Mouse (Mus musculus) layer of hippocampus, postnatal 10 days (tissue): Measurements from ENCODE around the gene Pakap. TPM values are rescaled to one million over a fixed set of nuclear protein-coding genes. Genes with fewer than 3 reads are reported as not detected.

Source experiments
- DNase-seq, 2 experiments: peaks; one replicate each; pipeline ENCODE4 v3.0.0; 2021; ENCODE audit warnings: low spot score in 2 of 2
- long read RNA-seq: library from polyadenylated mRNA; stranded (forward); transcript quantifications from one replicate; pipeline ENCODE4 v2.0.0, GENCODE M21; 2023
- total RNA-seq, 2 experiments: library from RNA; stranded (reverse); gene quantifications; 2 replicates each; pipeline ENCODE4 v1.2.3; 2021

The Pakap gene
- total RNA-seq = 10 to 100 TPM; 20.9 to 25.3 TPM
- long read RNA-seq, partial matches to known transcripts = 0 of 7 reads
- long read RNA-seq, other reads (novel, unspliced or antisense) = 7 of 7 reads

GRCm38 (mm10) chr4:57567666-57568206 lies at the start of gene Pakap:
TSS of gene Pakap (plus strand) at chr4:57568179.
- peak; percentile 60 to 73 for DNase-seq

- no peak for DNase-seq
These were observed 44.5 kb upstream of the Pakap start for GRCm38 (mm10) chr4:57523456-57523855.

DNA sequence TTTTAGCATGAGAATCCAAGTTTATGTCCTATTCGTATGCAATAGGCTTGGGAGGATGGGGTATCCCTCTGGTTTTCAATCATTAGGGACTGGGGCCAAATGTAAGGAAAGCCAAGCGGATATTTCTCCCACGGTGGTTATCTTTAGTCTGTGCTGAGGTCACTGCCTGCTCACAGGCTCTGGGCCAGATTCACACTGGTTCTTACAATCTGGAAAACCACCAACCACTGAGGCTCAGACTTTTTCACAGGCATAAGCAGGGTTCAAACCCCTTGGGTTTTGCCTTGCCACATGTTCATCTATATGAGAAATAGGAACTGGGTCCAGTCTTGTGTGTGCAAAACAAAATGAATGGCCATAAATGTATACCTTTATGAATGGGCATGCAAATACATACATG lies 43.5 kb upstream of the Pakap start:
- no peak for DNase-seq

DNA sequence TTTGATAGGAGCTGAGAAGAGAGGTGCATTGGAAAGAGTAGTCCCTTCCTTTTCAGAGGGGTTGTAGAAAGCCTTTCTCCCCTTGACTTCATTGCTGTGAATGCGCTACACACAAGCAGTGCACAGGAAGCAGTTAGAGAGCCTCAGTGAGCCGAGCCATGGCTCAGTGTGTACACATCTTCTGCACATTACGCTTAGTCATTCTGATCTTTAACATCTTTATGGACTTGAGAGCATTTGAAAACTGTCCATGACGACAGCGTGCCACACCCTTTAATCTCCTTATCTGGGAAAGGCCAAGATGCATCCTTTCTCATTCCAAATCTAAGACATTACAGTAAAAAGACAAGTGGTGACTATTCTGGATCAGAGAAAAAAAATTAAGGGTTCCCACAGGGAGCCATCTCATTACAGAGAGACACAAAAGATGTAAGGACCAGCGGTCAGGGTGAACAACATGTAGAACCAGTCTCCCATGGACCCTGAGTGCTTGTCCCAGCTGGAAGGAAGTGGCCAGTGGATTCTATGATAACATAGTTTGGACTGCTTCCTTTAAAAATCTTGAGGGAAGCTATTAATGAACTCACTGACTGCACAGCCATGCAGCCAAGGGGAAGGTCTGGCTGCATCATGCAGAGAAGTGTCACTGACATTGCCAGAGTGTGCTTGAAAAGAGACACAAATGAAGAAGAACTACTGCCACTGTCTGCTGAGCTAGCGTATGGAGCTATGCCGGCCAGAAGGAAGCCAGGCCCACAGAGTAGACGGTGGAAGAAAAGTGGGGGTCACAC lies 42.6 kb upstream of the Pakap start:
- no peak for DNase-seq

GRCm38 (mm10) chr4:57528296-57528695 lies 39.7 kb upstream of the Pakap start:
- no peak for DNase-seq

DNA sequence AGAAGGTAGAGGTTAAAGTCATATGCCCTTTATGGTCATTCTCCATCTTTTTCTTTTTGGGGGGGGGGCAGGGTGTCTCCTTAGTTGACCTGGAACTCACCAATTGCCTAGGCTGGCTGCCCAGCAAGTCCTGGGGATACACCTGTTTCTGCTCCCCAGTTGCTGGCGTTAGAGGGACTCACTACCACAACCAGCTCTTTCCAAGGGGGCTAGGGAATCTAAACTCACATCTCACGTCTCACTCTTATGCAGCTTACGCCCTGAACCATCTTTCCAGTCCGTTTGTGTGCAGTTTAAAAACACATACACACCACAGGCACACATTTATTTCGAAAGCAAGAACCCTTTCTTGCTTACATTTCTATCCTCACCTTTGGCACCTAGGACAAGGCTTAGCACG lies 34.3 kb upstream of the Pakap start:
- DNase-seq = no peak

- DNase-seq = no peak
These were observed 33.7 kb upstream of the Pakap start for GRCm38 (mm10) chr4:57534232-57534631.

GRCm38 (mm10) chr4:57535087-57535486 lies 32.9 kb upstream of the Pakap start:
- DNase-seq = no peak

- DNase-seq = no peak
These were observed 29.8 kb upstream of the Pakap start for GRCm38 (mm10) chr4:57538029-57538688.

DNA sequence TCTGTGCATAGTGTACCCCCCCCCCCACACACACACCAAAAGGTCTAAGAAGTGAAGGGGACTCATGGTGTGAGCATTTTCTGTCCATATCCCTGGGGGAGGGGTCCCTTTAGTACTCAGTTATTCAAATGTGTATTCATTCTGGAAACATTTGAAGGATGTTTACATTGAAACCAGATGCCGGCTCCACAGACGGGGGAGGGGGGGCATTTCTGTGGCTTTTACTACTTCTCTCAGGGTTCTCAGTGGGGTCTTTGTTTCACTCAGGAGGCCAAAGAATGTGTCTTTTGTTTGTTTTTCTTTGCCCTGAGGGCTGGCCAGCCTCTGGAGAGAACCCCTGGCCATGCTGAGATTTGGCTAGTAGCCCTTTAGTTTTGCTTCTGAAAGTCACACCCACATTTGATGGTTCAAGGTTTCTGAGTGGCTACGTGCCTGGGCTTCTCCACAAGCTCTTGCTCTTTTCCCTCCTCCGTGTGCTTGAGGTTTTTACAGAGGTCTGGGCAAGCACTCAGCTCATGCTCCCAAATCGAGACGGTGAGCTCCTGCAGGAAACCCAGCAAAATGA lies 24.2 kb upstream of the Pakap start:
- DNase-seq = no peak

- DNase-seq = no peak
These were observed 20.2 kb upstream of the Pakap start for GRCm38 (mm10) chr4:57547785-57548184.

DNA sequence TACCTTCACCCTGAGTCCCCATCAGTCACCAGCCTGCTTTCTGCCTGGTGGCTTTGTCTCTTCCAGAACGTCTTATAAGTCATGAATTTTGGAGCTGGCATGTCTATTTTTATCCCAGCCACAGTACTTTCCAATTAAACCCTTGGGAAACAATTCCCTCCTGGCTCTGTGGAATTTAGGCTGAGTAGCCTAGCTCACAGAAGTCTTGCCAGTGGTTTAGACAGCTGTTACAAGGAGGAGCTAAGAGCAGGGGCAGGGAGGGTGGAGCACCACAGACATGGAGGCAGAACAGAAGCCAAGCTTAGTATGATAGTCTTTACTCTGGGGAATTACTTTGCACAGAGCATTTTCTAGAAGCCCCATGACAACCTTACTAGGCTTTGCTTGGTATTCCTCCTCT lies 17.8 kb upstream of the Pakap start:
- no peak for DNase-seq

DNA sequence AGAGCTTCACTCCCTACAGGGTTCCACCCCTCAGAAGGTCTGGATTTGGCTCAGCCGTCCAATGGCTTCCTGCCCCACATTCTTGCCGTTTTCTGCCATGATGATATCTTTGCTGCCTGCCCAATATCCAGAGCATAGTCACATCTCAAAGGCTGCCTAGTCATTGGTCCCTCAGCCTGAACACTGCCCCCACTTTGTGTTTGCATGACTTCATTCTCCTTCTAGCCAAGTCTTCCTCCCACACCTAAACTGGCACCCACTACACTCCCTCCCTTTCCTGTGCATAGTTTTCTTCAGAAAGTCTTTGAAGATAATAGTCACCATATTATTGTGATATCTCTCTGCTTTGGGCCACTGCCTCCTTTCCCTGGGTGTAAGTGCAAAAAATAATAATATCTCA lies 10.9 kb upstream of the Pakap start:
- no peak for DNase-seq

GRCm38 (mm10) chr4:57559438-57559837 lies 8.5 kb upstream of the Pakap start:
- no peak for DNase-seq

GRCm38 (mm10) chr4:57560010-57560409 lies 8.0 kb upstream of the Pakap start:
- no peak for DNase-seq

- peak in 1 of 2 experiments; percentile 40 for DNase-seq
These were observed 6.9 kb upstream of the Pakap start for GRCm38 (mm10) chr4:57561055-57561454.

DNA sequence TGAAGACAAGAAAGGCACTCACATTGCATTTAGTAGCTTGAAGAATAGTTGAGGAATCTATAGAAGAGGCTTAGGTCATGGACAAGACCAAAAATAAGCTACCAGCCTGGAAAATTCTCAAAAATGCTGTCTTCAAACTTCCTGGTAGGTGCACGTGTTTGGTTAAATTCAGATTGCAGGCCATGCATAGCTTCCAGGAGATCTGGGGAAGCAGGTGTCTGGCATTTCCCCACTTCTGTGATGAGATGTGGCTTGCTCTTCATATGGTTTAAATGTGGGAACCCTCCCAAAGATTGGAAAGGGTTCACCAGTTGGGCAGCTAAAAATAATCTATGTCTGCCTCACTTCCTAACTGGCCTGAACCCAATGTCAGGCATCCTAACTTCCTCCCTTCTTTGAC lies 2.7 kb upstream of the Pakap start:
- no peak for DNase-seq

DNA sequence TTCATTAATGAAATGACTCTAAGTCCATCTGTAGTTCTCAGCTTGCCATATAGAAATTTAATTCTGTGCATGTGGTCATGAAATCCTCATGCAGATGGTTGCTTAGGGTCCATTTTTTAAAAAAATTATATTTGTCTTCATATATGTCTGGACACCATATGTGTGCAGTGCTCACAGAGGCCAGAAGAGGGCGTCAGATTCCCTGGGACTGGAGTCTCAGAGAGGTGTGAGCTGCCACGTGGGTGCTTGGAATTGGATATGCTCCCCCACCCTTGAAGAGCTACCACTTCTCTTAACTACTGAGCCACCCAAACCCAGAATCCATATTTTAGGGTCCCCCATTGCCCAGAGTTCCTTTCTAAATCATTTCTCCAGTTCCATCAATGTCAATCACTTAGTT lies 2.2 kb upstream of the Pakap start:
- DNase-seq = no peak

- DNase-seq = no peak
These were observed 489 bp downstream of the Pakap start for GRCm38 (mm10) chr4:57568268-57569068.

DNA sequence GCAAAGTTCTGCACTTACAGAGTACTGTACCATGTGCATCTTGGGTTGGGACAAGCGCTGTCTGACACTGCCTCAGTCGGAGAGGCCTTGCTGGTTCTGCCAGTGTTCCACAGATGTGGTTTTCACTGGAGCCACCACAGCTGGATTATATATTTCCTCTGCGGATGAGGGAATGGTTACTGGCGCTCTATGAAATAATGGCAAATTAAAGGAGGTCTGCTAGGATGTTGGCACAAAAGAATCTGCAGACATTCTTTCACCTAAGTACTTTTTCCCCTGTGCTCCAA lies 1.0 kb downstream of the Pakap start:
- no peak for DNase-seq

DNA sequence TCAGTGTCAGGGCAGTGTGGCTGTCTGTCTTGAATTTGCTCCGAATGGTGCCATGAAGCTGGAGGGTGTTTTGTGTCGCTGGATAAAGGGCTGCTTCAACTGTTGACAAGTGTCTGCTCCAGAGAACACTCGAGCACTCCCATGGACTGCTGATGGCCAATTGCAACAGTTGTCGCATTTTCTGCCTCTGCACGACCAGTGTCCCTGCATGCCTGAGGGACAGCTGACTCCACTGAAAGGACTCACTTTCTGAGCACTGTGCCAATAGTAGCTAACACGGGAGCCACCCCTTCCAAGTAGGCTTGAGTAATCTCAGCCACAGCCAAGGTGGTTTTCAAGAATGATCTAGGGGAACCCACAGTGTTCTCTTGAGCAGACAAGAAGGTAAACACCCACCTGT lies 1.7 kb downstream of the Pakap start:
- DNase-seq = no peak
